Mouse (Mus musculus) bone marrow, adult 2 months (tissue): ENCODE data around the gene Zfp182.

Experiments
- CTCF ChIP-seq: fragments of 200-500 bp; IDR thresholded peaks from 2 replicates; pipeline ENCODE4 v1.5.1; 2011; ENCODE audit warnings: low read length, control low read depth; ENCODE audit not compliant: control insufficient read depth, insufficient read depth
- POLR2A ChIP-seq: fragments of 200-500 bp; IDR thresholded peaks from 2 replicates; pipeline ENCODE4 v1.6.1; 2011; ENCODE audit warnings: low read depth, mild to moderate bottlenecking, control low read depth, low read length, borderline replicate concordance; ENCODE audit not compliant: control insufficient read depth

DNA sequence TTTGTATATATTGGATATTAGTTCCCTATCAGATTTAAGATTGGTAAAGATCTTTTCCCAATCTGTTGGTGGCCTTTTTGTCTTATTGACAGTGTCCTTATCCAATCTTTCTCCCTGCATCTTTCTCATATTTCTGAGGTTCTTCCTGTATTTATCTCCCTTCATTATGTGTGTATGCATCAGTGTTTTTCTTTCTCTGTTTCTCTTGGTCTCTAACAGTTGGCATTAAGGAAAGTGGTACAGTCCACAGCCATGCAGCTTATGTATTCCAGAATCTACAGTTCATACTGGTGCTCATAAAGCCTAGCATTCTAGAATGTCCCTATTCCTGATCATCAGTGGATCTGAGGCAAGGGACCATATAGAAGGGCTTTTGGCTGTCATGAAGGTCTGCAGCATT, 6.0 kb upstream of the Zfp182 start, which contains the start of gene Spaca5:
- TF ChIP-seq CTCF (no peak), POLR2A (no peak)
